Mouse (Mus musculus): ENCODE results near the gene Tmtc2. TPM values are rescaled to one million over a fixed set of nuclear protein-coding genes. Genes with fewer than 3 reads are reported as not detected.
A peak's percentile ranks its signal among the peaks of the same experiment; 100 is the strongest.

Gene Tmtc2
- polyA plus RNA-seq, 1 experiment from 2014 or later: 4.5 TPM

- Histone ChIP-seq H3K4me3 (no peak overlapping the region), H3K9me3 (no peaks in the 10 kb centered on the region), H3K27ac (replicated peaks) (no peak overlapping the region), H3K4me2 (no peak overlapping the region), H3K4me1 (peaks cover 12% of the 10 kb centered on the region), H3K9ac (no peak overlapping the region), H3K36me3 (peaks cover 5% of the 10 kb centered on the region; the same call in 1 of the 2 replicates), H3K27me3 (replicated peaks) (no peaks in the 10 kb centered on the region)
- ATAC-seq (ENCODE audit: extremely low read depth, insufficient number of reproducible peaks, low FRiP score, low TSS enrichment): no peak
- WGBS: 74% methylated on average over 2 of the region's 2 CpGs
These were observed 29.9 kb downstream of the Tmtc2 start for GRCm38 (mm10) chr10:105544004-105545003.

GRCm38 (mm10) chr10:105542081-105542480 lies 32.2 kb downstream of the Tmtc2 start:
- 86% methylated on average over 6 of the region's 6 CpGs for WGBS
- H3K27me3 ChIP-seq (replicated peaks): no peaks in the 10 kb centered on the region

GRCm38 (mm10) chr10:105539697-105540096 lies 34.6 kb downstream of the Tmtc2 start:
- no peak overlapping the region for H3K4me3 ChIP-seq
- H3K9me3 ChIP-seq: no peaks in the 10 kb centered on the region
- peaks cover 6% of the 10 kb centered on the region; the same call in 1 of the 2 replicates for H3K36me3 ChIP-seq
- H3K9ac ChIP-seq: no peak overlapping the region
- WGBS: 66% methylated on average over 5 of the region's 5 CpGs
- H3K27ac ChIP-seq (replicated peaks): no peak overlapping the region
- H3K4me1 ChIP-seq: peaks cover 5% of the 10 kb centered on the region; the same call in 1 of the 2 replicates
- ATAC-seq (ENCODE audit: extremely low read depth, insufficient number of reproducible peaks, low FRiP score, low TSS enrichment): no peak
- H3K4me2 ChIP-seq: no peak overlapping the region
- H3K27me3 ChIP-seq (replicated peaks): no peaks in the 10 kb centered on the region

More at GRCm38 (mm10) chr10:105542081-105542480, 32.2 kb downstream of the Tmtc2 start:
- ATAC-seq (ENCODE audit: extremely low read depth, insufficient number of reproducible peaks, low FRiP score, low TSS enrichment): no peak
- Histone ChIP-seq H3K4me1 (peaks cover 4% of the 10 kb centered on the region; the same call in 1 of the 2 replicates), H3K9me3 (no peaks in the 10 kb centered on the region), H3K9ac (no peak overlapping the region), H3K4me3 (no peak overlapping the region), H3K36me3 (peaks cover 6% of the 10 kb centered on the region; the same call in 1 of the 2 replicates), H3K27ac (replicated peaks) (no peak overlapping the region), H3K4me2 (no peak overlapping the region)

- 62% methylated on average over 4 of the region's 4 CpGs for WGBS
- Histone ChIP-seq H3K9ac (no peak overlapping the region), H3K27ac (replicated peaks) (no peak overlapping the region), H3K36me3 (peaks cover 6% of the 10 kb centered on the region; the same call in 1 of the 2 replicates), H3K4me1 (peaks cover 25% of the 10 kb centered on the region), H3K27me3 (replicated peaks) (no peaks in the 10 kb centered on the region), H3K4me3 (no peak overlapping the region), H3K4me2 (no peak overlapping the region), H3K9me3 (no peaks in the 10 kb centered on the region)
- ATAC-seq (ENCODE audit: extremely low read depth, insufficient number of reproducible peaks, low FRiP score, low TSS enrichment): no peak
These were observed 37.3 kb downstream of the Tmtc2 start for GRCm38 (mm10) chr10:105536910-105537309.

- H3K36me3 ChIP-seq: peaks cover 6% of the 10 kb centered on the region; the same call in 1 of the 2 replicates
- H3K9me3 ChIP-seq: no peaks in the 10 kb centered on the region
- peaks cover 31% of the 10 kb centered on the region for H3K4me1 ChIP-seq
- no peak overlapping the region for H3K4me3 ChIP-seq
- no peak for ATAC-seq (ENCODE audit: extremely low read depth, insufficient number of reproducible peaks, low FRiP score, low TSS enrichment)
- H3K27me3 ChIP-seq (replicated peaks): no peaks in the 10 kb centered on the region
- no peak overlapping the region for H3K27ac ChIP-seq (replicated peaks)
- H3K9ac ChIP-seq: no peak overlapping the region
- H3K4me2 ChIP-seq: no peak overlapping the region
These were observed 38.4 kb downstream of the Tmtc2 start for GRCm38 (mm10) chr10:105535848-105536247.

GRCm38 (mm10) chr10:105532747-105533146 lies 41.5 kb downstream of the Tmtc2 start:
- H3K4me2 ChIP-seq: peak overlapping the region; percentile 2; the same call in 1 of the 2 replicates
- H3K27me3 ChIP-seq (replicated peaks): no peaks in the 10 kb centered on the region
- H3K27ac ChIP-seq (replicated peaks): peak overlapping the region; percentile 3
- no peak for ATAC-seq (ENCODE audit: extremely low read depth, insufficient number of reproducible peaks, low FRiP score, low TSS enrichment)
- H3K4me3 ChIP-seq: no peak overlapping the region
- WGBS: 41% methylated on average over 7 of the region's 7 CpGs
- H3K4me1 ChIP-seq: peaks cover 46% of the 10 kb centered on the region
- no peaks in the 10 kb centered on the region for H3K9me3 ChIP-seq
- no peaks in the 10 kb centered on the region for H3K36me3 ChIP-seq
- no peak overlapping the region for H3K9ac ChIP-seq

GRCm38 (mm10) chr10:105532019-105532525 lies 42.2 kb downstream of the Tmtc2 start:
- Histone ChIP-seq H3K36me3 (no peaks in the 10 kb centered on the region), H3K9ac (no peak overlapping the region), H3K4me2 (no peak overlapping the region), H3K27me3 (replicated peaks) (no peaks in the 10 kb centered on the region), H3K9me3 (no peaks in the 10 kb centered on the region), H3K4me3 (no peak overlapping the region), H3K27ac (replicated peaks) (no peak overlapping the region), H3K4me1 (peaks cover 45% of the 10 kb centered on the region)
- WGBS: 79% methylated on average over 5 of the region's 5 CpGs
- ATAC-seq (ENCODE audit: extremely low read depth, insufficient number of reproducible peaks, low FRiP score, low TSS enrichment): no peak

- H3K36me3 ChIP-seq: no peaks in the 10 kb centered on the region
- H3K4me3 ChIP-seq: no peak overlapping the region
- ATAC-seq (ENCODE audit: extremely low read depth, insufficient number of reproducible peaks, low FRiP score, low TSS enrichment): no peak
- WGBS: 78% methylated on average over 9 of the region's 9 CpGs
- no peaks in the 10 kb centered on the region for H3K27me3 ChIP-seq (replicated peaks)
- no peaks in the 10 kb centered on the region for H3K9me3 ChIP-seq
- no peak overlapping the region for H3K9ac ChIP-seq
- peaks cover 41% of the 10 kb centered on the region for H3K4me1 ChIP-seq
- H3K4me2 ChIP-seq: no peak overlapping the region
- H3K27ac ChIP-seq (replicated peaks): no peak overlapping the region
These were observed 43.0 kb downstream of the Tmtc2 start for GRCm38 (mm10) chr10:105531080-105531894.

GRCm38 (mm10) chr10:105523405-105524088 lies 50.7 kb downstream of the Tmtc2 start:
- H3K27ac ChIP-seq (replicated peaks): peak overlapping the region; percentile 81
- no peaks in the 10 kb centered on the region for H3K9me3 ChIP-seq
- H3K4me2 ChIP-seq: peak overlapping the region; percentile 59
- ATAC-seq (ENCODE audit: extremely low read depth, insufficient number of reproducible peaks, low FRiP score, low TSS enrichment): no peak
- WGBS: 11% methylated on average over 8 of the region's 8 CpGs
- peak overlapping the region; percentile 61; the same call in 1 of the 2 replicates for H3K9ac ChIP-seq
- peaks cover 35% of the 10 kb centered on the region for H3K4me1 ChIP-seq
- no peaks in the 10 kb centered on the region for H3K36me3 ChIP-seq
- 0 out of 2 replicates have a peak overlapping the region, but pooled peaks have one; percentile 8 for H3K4me3 ChIP-seq
- no peaks in the 10 kb centered on the region for H3K27me3 ChIP-seq (replicated peaks)

GRCm38 (mm10) chr10:105522431-105522830 lies 51.8 kb downstream of the Tmtc2 start:
- peak overlapping the region; percentile 81 for H3K27ac ChIP-seq (replicated peaks)
- ATAC-seq (ENCODE audit: extremely low read depth, insufficient number of reproducible peaks, low FRiP score, low TSS enrichment): no peak
- H3K27me3 ChIP-seq (replicated peaks): no peaks in the 10 kb centered on the region
- whole genome bisulfite sequencing: 39% methylated on average over 7 of the region's 7 CpGs
- peak overlapping the region; percentile 27 for H3K4me2 ChIP-seq
- no peaks in the 10 kb centered on the region for H3K36me3 ChIP-seq
- H3K4me1 ChIP-seq: peaks cover 39% of the 10 kb centered on the region
- no peaks in the 10 kb centered on the region for H3K9me3 ChIP-seq
- no peak overlapping the region for H3K9ac ChIP-seq
- H3K4me3 ChIP-seq: no peak overlapping the region

Measured in heart, embryonic 13.5 days (tissue).